Mouse (Mus musculus): ENCODE measurements around the gene Cbr4. TPM values are rescaled to one million over a fixed set of nuclear protein-coding genes. Genes with fewer than 3 reads are reported as not detected.

The Cbr4 gene
- total RNA-seq, 2 experiments from 2014 or later = 55.3 to 55.5 TPM

DNA sequence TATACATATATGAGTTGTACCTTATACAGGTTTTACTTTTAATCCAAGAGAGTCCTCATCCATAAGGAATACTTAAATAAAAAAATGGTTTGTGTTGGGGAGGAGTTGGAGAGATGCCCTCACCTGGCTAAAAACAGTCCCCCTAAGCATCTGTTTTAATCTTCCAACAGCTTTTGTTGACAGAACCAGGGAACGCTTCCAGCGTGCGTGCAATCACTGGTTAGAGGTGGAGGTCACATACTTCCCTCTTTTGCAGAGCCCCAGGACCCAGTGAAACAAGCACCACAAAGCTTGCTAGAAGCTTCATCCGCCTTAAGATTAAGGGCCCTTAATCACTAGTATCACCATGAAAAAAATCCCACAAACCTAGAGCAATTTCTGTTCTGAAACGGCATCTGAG, 49.9 kb downstream of the Cbr4 start:
- intact Hi-C loops (cut with DNase I) = loop anchor here (5.0 kb wide), 2 partner anchors 220 to 525 kb away; no protein-coding TSS in a partner anchor
- peak; percentile 66 to 71 for DNase-seq

- intact Hi-C loops (cut with DNase I) = loop anchor here (1.0 to 5.0 kb wide), 3 partner anchors 146 to 522 kb away; no protein-coding TSS in a partner anchor
- DNase-seq = peak; percentile 89 to 93
These were observed 52.4 kb downstream of the Cbr4 start for GRCm38 (mm10) chr8:61539828-61540500.

GRCm38 (mm10) chr8:61549585-61549984, 62.1 kb downstream of the Cbr4 start:
- no peak for DNase-seq
- intact Hi-C loops (cut with DNase I) = no loop called here

- intact Hi-C loops (cut with DNase I) = no loop called here
These were observed 62.6 kb downstream of the Cbr4 start for GRCm38 (mm10) chr8:61550006-61550748.

DNA sequence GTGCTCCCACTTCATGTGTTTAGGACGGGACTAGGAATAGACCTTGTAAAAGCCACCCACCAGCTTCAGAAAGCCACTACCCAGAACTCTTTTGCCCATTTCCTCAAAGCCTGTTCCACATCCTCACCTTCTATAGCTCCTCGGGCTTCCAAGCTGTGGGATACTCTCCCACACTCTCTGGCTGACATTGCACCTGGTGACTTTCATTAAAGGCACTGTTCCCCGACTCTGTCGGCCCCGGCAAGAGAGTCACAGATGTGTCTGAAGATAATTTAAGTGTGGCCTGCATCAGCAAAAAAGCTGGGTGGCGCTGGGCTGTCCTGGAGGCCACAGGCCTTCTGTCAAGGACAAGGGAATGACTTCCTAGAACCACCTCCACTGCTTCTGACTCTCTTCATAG, 64.7 kb downstream of the Cbr4 start:
- intact Hi-C loops (cut with DNase I) = no loop called here
- no peak for DNase-seq

More at GRCm38 (mm10) chr8:61550006-61550748, 62.6 kb downstream of the Cbr4 start:
- DNase-seq = no peak

GRCm38 (mm10) chr8:61552755-61553402, 65.3 kb downstream of the Cbr4 start:
- no peak for DNase-seq

DNA sequence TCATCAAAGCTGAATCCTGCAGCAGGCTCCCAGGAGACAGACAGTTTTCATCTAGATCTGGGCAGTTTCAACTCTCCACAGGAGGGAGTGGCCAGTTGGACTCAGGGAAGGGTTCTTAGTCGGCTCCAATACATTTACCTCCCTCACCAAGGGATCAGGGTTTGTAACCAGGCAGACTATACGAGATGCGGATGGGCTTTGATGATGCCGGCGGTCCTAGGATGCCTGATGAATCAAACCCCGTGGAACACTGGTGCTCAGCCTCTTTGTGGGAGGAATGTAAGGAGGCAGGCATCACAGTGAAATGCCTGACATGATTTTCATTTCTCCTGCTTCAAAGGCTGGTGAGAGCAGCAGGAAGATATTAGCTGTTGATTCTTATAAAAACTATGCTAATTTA, 67.8 kb downstream of the Cbr4 start:
- intact Hi-C loops (cut with DNase I) = no loop called here
- no peak for DNase-seq

More at GRCm38 (mm10) chr8:61552755-61553402, 65.3 kb downstream of the Cbr4 start:
- intact Hi-C loops (cut with DNase I) = no loop called here

- intact Hi-C loops (cut with DNase I) = no loop called here
These were observed 68.7 kb downstream of the Cbr4 start for GRCm38 (mm10) chr8:61556219-61556618.

More at GRCm38 (mm10) chr8:61556219-61556618, 68.7 kb downstream of the Cbr4 start:
- DNase-seq = no peak

All from heart, postnatal 10 days (tissue).